Mouse (Mus musculus) hindbrain, embryonic 11.5 days (tissue): ENCODE results near the gene Snd1. TPM values are rescaled to one million over a fixed set of nuclear protein-coding genes. Genes with fewer than 3 reads are reported as not detected.

ENCODE experiments used
- ATAC-seq: fragments of 200-750 bp; cut with Nextera tagmentation; 2 replicates; pipeline ENCODE4 v1.8.0; 2017; ENCODE audit warnings: mild to moderate bottlenecking, moderate TSS enrichment, moderate library complexity; ENCODE audit not compliant: low FRiP score
- DNase-seq: peaks from one replicate; pipeline ENCODE4 v3.0.0-alpha.2; 2015; ENCODE audit warnings: low spot score
- H3K27ac ChIP-seq: fragments of 300-500 bp; sonication (generic); 2 replicates; pipeline ENCODE4 v1.5.1; 2014; ENCODE audit warnings: mild to moderate bottlenecking, low read depth, low read length
- H3K27me3 ChIP-seq: fragments of 300-500 bp; sonication (generic); 2 replicates; pipeline ENCODE4 v1.6.1; 2014; ENCODE audit warnings: mild to moderate bottlenecking, low read length, moderate library complexity, mixed read lengths; ENCODE audit not compliant: control insufficient read depth, insufficient read depth
- H3K36me3 ChIP-seq: fragments of 300-500 bp; sonication (generic); 2 replicates; pipeline ENCODE4 v1.6.1; 2014; ENCODE audit warnings: mild to moderate bottlenecking, low read length, moderate library complexity, mixed read lengths; ENCODE audit not compliant: control insufficient read depth, insufficient read depth
- H3K4me1 ChIP-seq: fragments of 300-500 bp; sonication (generic); replicated peaks from 2 replicates; pipeline ENCODE4 v1.6.1; 2014; ENCODE audit warnings: low read length, mixed read lengths; ENCODE audit not compliant: control insufficient read depth, insufficient read depth
- H3K4me2 ChIP-seq: fragments of 300-500 bp; sonication (generic); replicated peaks from 2 replicates; pipeline ENCODE4 v1.6.1; 2014; ENCODE audit warnings: mild to moderate bottlenecking, low read depth, low read length
- H3K4me3 ChIP-seq: fragments of 300-500 bp; sonication (generic); 2 replicates; pipeline ENCODE4 v1.5.1; 2014; ENCODE audit warnings: low read depth, low read length
- H3K9ac ChIP-seq: fragments of 300-500 bp; sonication (generic); 2 replicates; pipeline ENCODE4 v1.6.1; 2014; ENCODE audit warnings: low read depth, low read length
- H3K9me3 ChIP-seq: fragments of 300-500 bp; sonication (generic); 2 replicates; pipeline ENCODE4 v1.6.1; 2016; ENCODE audit warnings: low read length; ENCODE audit not compliant: control insufficient read depth
- WGBS: fragments of 180-500 bp; shearing (Covaris S2); extraction: QIAGEN DNeasy Blood & Tissue Kit; methylation state at CpG from one replicate; pipeline ENCODE4 v1.1.7; 2014; 5-methylcytosine and 5-hydroxymethylcytosine counted together
- polyA plus RNA-seq: library from polyadenylated mRNA; unstranded; fragments of >200 nt; fragmentation: Nextera tagmentation; extraction: Ambion mirVana; gene quantifications from 2 replicates; pipeline ENCODE4 v1.2.1, GENCODE M21; 2014

The Snd1 gene
- polyA plus RNA-seq, 1 experiment from 2014 or later, result 86.2 TPM

- Histone ChIP-seq H3K4me3 (no peak overlapping the region), H3K4me2 (no peak overlapping the region), H3K27ac (no peak overlapping the region), H3K27me3 (no peaks in the 10 kb centered on the region), H3K9me3 (no peaks in the 10 kb centered on the region), H3K36me3 (no peaks in the 10 kb centered on the region), H3K4me1 (no peaks in the 10 kb centered on the region), H3K9ac (no peak overlapping the region)
- ATAC-seq (no peak), DNase-seq (no peak)
- WGBS, result 47% methylated on average over 2 of the region's 2 CpGs
Observed at GRCm38 (mm10) chr6:28710035-28710434, 235.1 kb downstream of the Snd1 start.

GRCm38 (mm10) chr6:28717203-28717844 is 242.4 kb downstream of the Snd1 start:
- Histone ChIP-seq H3K36me3 (no peaks in the 10 kb centered on the region), H3K4me2 (no peak overlapping the region), H3K27me3 (no peaks in the 10 kb centered on the region), H3K4me1 (no peaks in the 10 kb centered on the region), H3K9me3 (no peaks in the 10 kb centered on the region), H3K4me3 (no peak overlapping the region), H3K27ac (no peak overlapping the region), H3K9ac (no peak overlapping the region)
- ATAC-seq, result no peak
- no peak for DNase-seq
- WGBS, result 57% methylated on average over 7 of the region's 7 CpGs

GRCm38 (mm10) chr6:28717845-28718237 is 242.9 kb downstream of the Snd1 start:
- DNase-seq, result no peak
- H3K9ac ChIP-seq, result no peak overlapping the region
- 63% methylated on average over 4 of the region's 4 CpGs for WGBS
- H3K4me2 ChIP-seq, result no peak overlapping the region
- no peaks in the 10 kb centered on the region for H3K4me1 ChIP-seq
- H3K27me3 ChIP-seq, result no peaks in the 10 kb centered on the region
- H3K36me3 ChIP-seq, result no peaks in the 10 kb centered on the region
- no peaks in the 10 kb centered on the region for H3K9me3 ChIP-seq
- no peak overlapping the region for H3K27ac ChIP-seq
- no peak overlapping the region for H3K4me3 ChIP-seq
- no peak for ATAC-seq

GRCm38 (mm10) chr6:28720391-28721171 is 245.6 kb downstream of the Snd1 start:
- ATAC-seq, result no peak
- 94% methylated on average over 9 of the region's 9 CpGs for WGBS
- H3K4me1 ChIP-seq, result no peaks in the 10 kb centered on the region
- no peak overlapping the region for H3K4me2 ChIP-seq
- no peaks in the 10 kb centered on the region for H3K36me3 ChIP-seq
- no peak for DNase-seq
- no peaks in the 10 kb centered on the region for H3K27me3 ChIP-seq
- no peak overlapping the region for H3K27ac ChIP-seq
- no peak overlapping the region for H3K4me3 ChIP-seq
- H3K9me3 ChIP-seq, result no peaks in the 10 kb centered on the region
- H3K9ac ChIP-seq, result no peak overlapping the region

- Histone ChIP-seq H3K27ac (no peak overlapping the region), H3K27me3 (no peaks in the 10 kb centered on the region), H3K4me3 (no peak overlapping the region), H3K9me3 (no peaks in the 10 kb centered on the region), H3K36me3 (no peaks in the 10 kb centered on the region), H3K4me1 (no peaks in the 10 kb centered on the region), H3K9ac (no peak overlapping the region), H3K4me2 (no peak overlapping the region)
- no peak for ATAC-seq
- 80% methylated on average over 2 of the region's 2 CpGs for WGBS
- DNase-seq, result no peak
Observed at GRCm38 (mm10) chr6:28723059-28723458, 248.1 kb downstream of the Snd1 start.

GRCm38 (mm10) chr6:28724776-28725175 is 249.8 kb downstream of the Snd1 start:
- Histone ChIP-seq H3K36me3 (no peaks in the 10 kb centered on the region), H3K4me3 (no peak overlapping the region), H3K9me3 (no peaks in the 10 kb centered on the region), H3K9ac (no peak overlapping the region), H3K4me2 (no peak overlapping the region), H3K27me3 (no peaks in the 10 kb centered on the region), H3K4me1 (peaks cover 5% of the 10 kb centered on the region; the same call in 1 of the 2 replicates), H3K27ac (no peak overlapping the region)
- WGBS, result 82% methylated on average over 5 of the region's 5 CpGs
- DNase-seq, result no peak
- no peak for ATAC-seq

GRCm38 (mm10) chr6:28729236-28729635 is 254.3 kb downstream of the Snd1 start:
- H3K4me2 ChIP-seq, result no peak overlapping the region
- no peak overlapping the region for H3K4me3 ChIP-seq
- H3K27me3 ChIP-seq, result no peaks in the 10 kb centered on the region
- no peaks in the 10 kb centered on the region for H3K36me3 ChIP-seq
- no peak overlapping the region for H3K9ac ChIP-seq
- H3K9me3 ChIP-seq, result no peaks in the 10 kb centered on the region
- H3K27ac ChIP-seq, result peak overlapping the region; percentile 47; the same call in 1 of the 2 replicates
- no peak for DNase-seq
- 41% methylated on average over 3 of the region's 3 CpGs for WGBS
- H3K4me1 ChIP-seq, result peaks cover 5% of the 10 kb centered on the region; the same call in 1 of the 2 replicates
- 0 out of 2 replicates have a peak, but pooled peaks have one; percentile 7 for ATAC-seq

GRCm38 (mm10) chr6:28729649-28730048 is 254.7 kb downstream of the Snd1 start:
- peaks cover 5% of the 10 kb centered on the region; the same call in 1 of the 2 replicates for H3K4me1 ChIP-seq
- DNase-seq, result no peak
- no peaks in the 10 kb centered on the region for H3K36me3 ChIP-seq
- H3K9me3 ChIP-seq, result no peaks in the 10 kb centered on the region
- H3K4me2 ChIP-seq, result no peak overlapping the region
- 35% methylated on average over 2 of the region's 2 CpGs for WGBS
- H3K27ac ChIP-seq, result peak overlapping the region; percentile 47; the same call in 1 of the 2 replicates
- no peaks in the 10 kb centered on the region for H3K27me3 ChIP-seq
- H3K4me3 ChIP-seq, result no peak overlapping the region
- H3K9ac ChIP-seq, result no peak overlapping the region
- ATAC-seq, result no peak

- H3K9ac ChIP-seq, result no peak overlapping the region
- no peak overlapping the region for H3K4me3 ChIP-seq
- no peak overlapping the region for H3K4me2 ChIP-seq
- ATAC-seq (no peak), DNase-seq (no peak)
- H3K9me3 ChIP-seq, result no peaks in the 10 kb centered on the region
- no peaks in the 10 kb centered on the region for H3K27me3 ChIP-seq
- H3K27ac ChIP-seq, result no peak overlapping the region
- no peaks in the 10 kb centered on the region for H3K36me3 ChIP-seq
- WGBS, result 96% methylated on average over 6 of the region's 6 CpGs
- H3K4me1 ChIP-seq, result peaks cover 5% of the 10 kb centered on the region; the same call in 1 of the 2 replicates
Observed at GRCm38 (mm10) chr6:28731246-28731645, 256.3 kb downstream of the Snd1 start.
